Mouse (Mus musculus) bone marrow, adult 2 months (tissue): ENCODE data around the gene Gpbp1. TPM values are rescaled to one million over a fixed set of nuclear protein-coding genes. Genes with fewer than 3 reads are reported as not detected.

Experiments
- H3K27ac ChIP-seq: fragments of 200-500 bp; 2 replicates; pipeline ENCODE4 v1.5.1; 2012; ENCODE audit warnings: low read depth, mild to moderate bottlenecking, control low read depth, inconsistent platforms, low read length; ENCODE audit not compliant: control insufficient read depth, poor library complexity, insufficient read depth
- H3K4me1 ChIP-seq: fragments of 200-500 bp; 2 replicates; pipeline ENCODE4 v1.6.1; 2011; ENCODE audit warnings: low read length; ENCODE audit not compliant: control insufficient read depth, insufficient read depth
- H3K4me3 ChIP-seq: fragments of 200-500 bp; replicated peaks from 2 replicates; pipeline ENCODE3; 2011; ENCODE audit warnings: mild to moderate bottlenecking, low read depth, low read length, control low read depth; ENCODE audit not compliant: control insufficient read depth
- CTCF ChIP-seq: fragments of 200-500 bp; IDR thresholded peaks from 2 replicates; pipeline ENCODE4 v1.5.1; 2011; ENCODE audit warnings: low read length, control low read depth; ENCODE audit not compliant: control insufficient read depth, insufficient read depth
- POLR2A ChIP-seq: fragments of 200-500 bp; IDR thresholded peaks from 2 replicates; pipeline ENCODE4 v1.6.1; 2011; ENCODE audit warnings: low read depth, mild to moderate bottlenecking, control low read depth, low read length, borderline replicate concordance; ENCODE audit not compliant: control insufficient read depth
- WGBS: fragments of 180-500 bp; shearing (Covaris S2); methylation state at CpG from one replicate; pipeline ENCODE4 v1.1.7; 2018; 5-methylcytosine and 5-hydroxymethylcytosine counted together
- polyA plus RNA-seq: library from polyadenylated mRNA; stranded (reverse); fragments of >200 nt; gene quantifications from 2 replicates; pipeline ENCODE4 v1.2.4, GENCODE M21; 2011; ENCODE audit warnings: low replicate concordance; ENCODE audit not compliant: missing spikeins, insufficient read depth, insufficient read length

The Gpbp1 gene
- polyA plus RNA-seq, 1 experiment: 98.2 TPM

DNA sequence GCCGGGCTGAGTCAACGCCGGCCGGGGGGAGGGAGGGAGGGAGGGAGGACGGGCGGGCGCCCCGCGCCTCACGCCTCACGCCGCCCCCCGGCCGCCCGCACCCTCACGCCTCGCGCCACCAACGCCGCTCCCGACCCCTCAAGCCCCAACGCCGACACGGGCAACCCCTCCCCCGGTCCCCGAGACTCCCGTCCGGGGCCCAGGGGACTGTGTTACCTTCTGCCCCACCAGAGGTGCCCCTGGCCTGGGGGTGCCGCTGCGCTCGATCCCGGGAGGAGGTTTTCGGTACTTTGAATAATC is 459 bp downstream of the Gpbp1 start:
- no peaks in the 10 kb centered on the region for H3K4me1 ChIP-seq
- TF ChIP-seq POLR2A (no peak), CTCF (no peak)
- peak overlapping the region; percentile 65 for H3K4me3 ChIP-seq
- WGBS: under 1% methylated on average over 25 of the region's 33 CpGs
- peak overlapping the region; percentile 96 for H3K27ac ChIP-seq

DNA sequence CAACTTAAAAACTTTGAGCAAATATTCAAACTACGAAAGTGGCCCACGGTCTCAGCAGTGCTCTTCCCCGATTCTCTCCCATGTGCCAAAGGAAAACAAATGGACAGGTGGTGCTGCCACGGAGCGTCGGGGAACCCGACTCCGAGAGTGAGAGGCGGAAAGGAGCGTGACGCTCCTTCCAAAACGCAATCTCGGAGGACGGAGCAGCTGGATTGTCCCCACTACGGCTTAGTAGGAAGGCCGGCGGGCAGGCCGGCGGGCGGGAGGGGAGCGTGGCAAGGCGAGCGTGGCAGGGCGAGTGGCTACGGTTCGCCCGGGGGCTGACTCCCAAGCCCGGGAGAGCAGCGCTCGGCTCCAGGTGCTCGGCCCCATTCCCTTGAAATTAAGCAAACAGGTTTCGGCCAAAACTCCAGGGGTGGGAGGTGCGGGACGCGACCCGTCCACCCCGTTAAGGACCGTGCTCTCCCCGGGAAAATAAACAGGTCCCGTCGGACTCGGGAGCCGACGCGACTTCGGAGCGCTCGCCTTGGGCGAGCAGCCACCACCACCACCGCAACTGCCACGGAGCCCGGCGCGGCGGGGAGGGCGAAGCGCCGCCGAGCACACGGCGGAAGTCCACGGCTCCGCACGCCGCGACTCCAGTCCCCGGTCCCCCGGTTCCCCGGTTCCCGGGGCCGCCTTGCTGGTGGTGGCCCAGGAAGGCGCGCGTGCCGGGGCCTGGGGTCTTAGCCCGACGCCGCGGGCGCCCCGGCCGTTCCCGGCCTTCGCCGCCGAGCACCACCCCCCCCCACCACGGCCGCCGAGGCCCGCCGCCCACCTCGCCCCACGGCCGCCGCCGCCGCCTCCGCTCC is 1.0 kb downstream of the Gpbp1 start:
- WGBS: under 1% methylated on average over 72 of the region's 98 CpGs
- Histone ChIP-seq H3K27ac (peak overlapping the region; percentile 96), H3K4me3 (peak overlapping the region; percentile 99), H3K4me1 (no peaks in the 10 kb centered on the region)
- TF ChIP-seq CTCF (peak; percentile 15; the same call in 1 of the 2 replicates), POLR2A (0 out of 2 replicates have a peak, but pooled peaks have one; percentile 6)

DNA sequence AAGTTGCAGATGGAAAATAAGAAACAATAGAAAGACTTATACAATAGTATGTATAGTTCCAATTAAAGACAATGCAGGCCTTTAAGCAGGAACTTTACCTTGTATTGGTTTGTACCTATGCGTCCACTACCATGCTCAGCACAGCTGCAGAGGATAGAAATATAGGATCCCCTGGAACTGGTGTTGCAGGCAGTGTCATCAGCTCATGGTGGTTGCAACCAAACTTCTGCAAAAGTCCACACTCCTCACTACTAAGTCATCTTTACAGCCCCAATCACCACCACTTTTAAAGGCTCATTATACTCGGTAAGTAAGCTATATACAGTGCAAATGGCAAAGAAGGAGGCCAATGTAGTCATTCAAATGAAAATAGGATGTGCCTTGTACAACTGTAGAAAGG is 12.2 kb downstream of the Gpbp1 start:
- TF ChIP-seq CTCF: no peak
- Histone ChIP-seq H3K4me1 (no peaks in the 10 kb centered on the region; the same call in 1 of the 2 replicates), H3K4me3 (no peak overlapping the region), H3K27ac (no peak overlapping the region)
- WGBS: 73% methylated on average over 2 of the region's 2 CpGs

DNA sequence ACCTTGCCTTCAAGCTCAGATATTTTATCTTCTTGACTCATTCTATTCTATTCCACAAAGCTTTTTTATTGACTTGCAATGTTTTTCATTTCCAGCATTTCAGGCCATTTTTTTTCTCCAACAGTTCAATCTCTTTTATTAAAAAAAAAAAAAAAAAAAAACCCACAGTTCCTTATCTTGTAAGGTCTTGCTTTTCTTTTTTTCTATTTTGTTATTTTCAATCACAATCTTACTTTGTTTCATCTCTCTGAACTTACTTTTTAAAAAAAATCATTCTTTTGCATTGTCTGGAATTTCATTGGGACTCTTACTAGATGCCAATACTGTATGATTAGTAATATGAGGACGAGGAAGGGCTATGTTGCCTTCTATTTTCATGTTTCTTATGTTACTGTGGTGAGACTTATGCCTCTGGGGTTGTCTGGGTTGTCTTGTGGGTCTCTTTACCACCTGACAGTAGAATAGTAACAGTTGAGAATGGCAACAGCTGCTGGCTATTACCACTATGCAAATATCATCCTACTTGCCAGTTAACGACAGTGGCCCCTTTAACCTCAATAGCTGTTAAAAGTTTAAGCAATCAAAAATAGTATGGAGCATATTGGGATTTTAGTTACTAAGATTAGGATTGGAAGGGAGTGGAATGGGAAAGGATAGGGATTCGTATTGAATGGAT is 19.2 kb downstream of the Gpbp1 start:
- Histone ChIP-seq H3K27ac (no peak overlapping the region), H3K4me3 (no peak overlapping the region), H3K4me1 (no peaks in the 10 kb centered on the region; the same call in 1 of the 2 replicates)
- TF ChIP-seq POLR2A: no peak
- 70% methylated on average over 3 of the region's 3 CpGs for WGBS

DNA sequence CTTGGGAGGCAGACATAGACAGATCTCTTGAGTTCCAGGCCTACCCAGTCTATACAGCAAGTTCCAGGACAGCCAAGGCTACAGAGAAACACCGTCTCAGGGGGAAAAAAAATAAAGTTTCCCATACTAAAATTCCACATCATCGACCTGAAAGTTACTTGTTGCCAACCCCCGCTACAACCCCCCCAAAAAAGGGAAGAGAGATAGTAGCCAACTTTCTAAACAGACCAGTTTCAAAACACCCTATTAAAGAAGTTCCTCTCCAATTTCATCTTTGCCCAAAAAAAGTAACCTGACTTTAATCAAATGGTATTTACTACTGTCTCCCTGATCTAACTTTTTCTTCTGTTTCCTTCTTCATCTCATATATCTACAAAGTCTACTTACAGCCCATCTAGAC is 22.6 kb downstream of the Gpbp1 start:
- H3K27ac ChIP-seq: no peak overlapping the region
- TF ChIP-seq POLR2A: no peak
- TF ChIP-seq CTCF: no peak
- no peaks in the 10 kb centered on the region; the same call in 1 of the 2 replicates for H3K4me1 ChIP-seq
- no peak overlapping the region for H3K4me3 ChIP-seq
- WGBS: 35% methylated on average over 3 of the region's 3 CpGs

DNA sequence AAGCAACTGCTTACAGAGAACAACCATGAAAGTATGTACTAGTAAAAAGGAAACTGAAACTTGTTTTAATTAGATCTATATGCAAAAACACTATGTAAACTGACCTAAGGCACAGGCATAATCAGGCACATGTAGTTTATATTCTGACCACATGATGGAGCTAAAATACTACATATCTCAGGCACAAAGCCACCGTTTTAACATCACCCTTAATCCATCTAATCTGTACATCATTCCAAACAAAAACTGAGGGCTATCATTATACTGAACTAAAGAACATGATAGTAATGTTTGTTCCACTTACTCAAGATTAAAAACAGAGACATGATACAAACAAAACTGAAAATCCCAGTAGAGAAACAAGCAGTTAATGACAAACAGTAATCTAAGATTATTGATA is 28.5 kb downstream of the Gpbp1 start:
- no peak for TF ChIP-seq POLR2A
- no peak for TF ChIP-seq CTCF
- WGBS: 0% methylated on average over 1 of the region's 1 CpGs
- no peaks in the 10 kb centered on the region for H3K4me1 ChIP-seq
- H3K4me3 ChIP-seq: no peak overlapping the region
- no peak overlapping the region for H3K27ac ChIP-seq

DNA sequence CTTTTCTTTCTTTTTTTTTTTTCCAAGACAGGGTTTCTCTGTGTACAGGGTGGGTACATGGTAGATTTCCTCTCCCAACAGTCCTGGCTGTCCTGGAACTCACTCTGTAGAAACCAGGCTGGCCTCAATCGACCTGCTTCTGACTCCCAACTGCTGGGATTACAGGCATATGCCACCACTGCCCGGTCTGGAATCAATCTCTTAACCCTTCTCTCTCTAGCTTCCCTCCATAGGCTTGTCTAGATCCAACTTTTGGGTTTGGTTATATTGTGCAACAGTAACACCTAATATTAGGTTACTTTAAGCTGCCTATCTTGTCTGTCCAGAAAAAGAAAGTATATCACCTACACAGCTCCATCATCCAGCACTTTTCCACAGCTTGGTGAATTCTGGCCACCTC is 33.1 kb downstream of the Gpbp1 start:
- 80% methylated on average over 2 of the region's 2 CpGs for WGBS
- no peaks in the 10 kb centered on the region for H3K4me1 ChIP-seq
- TF ChIP-seq CTCF (no peak), POLR2A (no peak)
- no peak overlapping the region for H3K27ac ChIP-seq
- no peak overlapping the region for H3K4me3 ChIP-seq

DNA sequence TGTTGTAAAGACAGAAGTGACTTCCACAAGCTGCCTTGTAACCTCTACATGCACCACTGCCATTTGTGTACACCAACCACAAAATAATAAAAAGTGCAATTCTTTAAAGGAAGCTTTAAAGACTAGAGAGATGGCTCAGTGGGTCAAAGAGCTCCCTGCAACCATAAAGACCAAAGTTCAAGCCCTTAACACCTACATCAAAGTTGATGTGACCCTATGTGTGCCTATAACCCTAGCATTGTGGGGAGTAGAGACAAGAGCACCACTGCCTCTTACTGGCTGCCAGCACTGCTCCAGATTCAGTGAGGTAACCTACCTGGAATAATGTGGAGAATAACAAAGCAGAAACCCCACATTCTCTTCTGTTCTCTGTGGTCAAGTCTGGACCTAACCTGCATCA is 45.6 kb downstream of the Gpbp1 start:
- H3K4me1 ChIP-seq: no peaks in the 10 kb centered on the region
- H3K27ac ChIP-seq: no peak overlapping the region
- TF ChIP-seq CTCF (no peak), POLR2A (no peak)
- H3K4me3 ChIP-seq: no peak overlapping the region
